Mouse (Mus musculus) embryonic facial prominence, embryonic 12.5 days (tissue): ENCODE measurements at regions not wholly inside any gene's neighbourhood (a gene's known extent, or its start where the extent isn't known, plus 50 kb on each side); places are given as distances from the start of the nearest gene placed in this dataset.

ENCODE experiments used
- ATAC-seq: fragments of 200-750 bp; cut with Nextera tagmentation; 2 replicates; pipeline ENCODE4 v1.8.0; 2017; ENCODE audit not compliant: insufficient number of reproducible peaks, insufficient read depth, low FRiP score, low TSS enrichment
- H3K27ac ChIP-seq: fragments of 300-500 bp; sonication (generic); 2 replicates; pipeline ENCODE4 v1.5.1; 2016; ENCODE audit warnings: mild to moderate bottlenecking
- H3K27me3 ChIP-seq: fragments of 300-500 bp; sonication (generic); 2 replicates; pipeline ENCODE4 v1.6.1; 2016; ENCODE audit warnings: mild to moderate bottlenecking, moderate library complexity
- H3K36me3 ChIP-seq: fragments of 300-500 bp; sonication (generic); 2 replicates; pipeline ENCODE4 v1.6.1; 2016; ENCODE audit warnings: mild to moderate bottlenecking
- H3K4me1 ChIP-seq: fragments of 300-500 bp; sonication (generic); 2 replicates; pipeline ENCODE4 v1.6.1; 2016
- H3K4me2 ChIP-seq: fragments of 300-500 bp; sonication (generic); replicated peaks from 2 replicates; pipeline ENCODE4 v1.6.1; 2016; ENCODE audit warnings: mild to moderate bottlenecking, moderate library complexity
- H3K4me3 ChIP-seq: fragments of 300-500 bp; sonication (generic); 2 replicates; pipeline ENCODE4 v1.5.1; 2016; ENCODE audit warnings: mild to moderate bottlenecking
- H3K9ac ChIP-seq: fragments of 300-500 bp; sonication (generic); 2 replicates; pipeline ENCODE4 v1.6.1; 2016; ENCODE audit warnings: mild to moderate bottlenecking, moderate library complexity
- H3K9me3 ChIP-seq: fragments of 300-500 bp; sonication (generic); 2 replicates; pipeline ENCODE4 v1.6.1; 2016; ENCODE audit warnings: mild to moderate bottlenecking, moderate library complexity
- WGBS: fragments of 180-500 bp; shearing (Covaris S2); methylation state at CpG from one replicate; pipeline ENCODE4 v1.1.7; 2016; 5-methylcytosine and 5-hydroxymethylcytosine counted together

- peaks cover 14% of the 10 kb centered on the region; the same call in 1 of the 2 replicates for H3K4me1 ChIP-seq
- no peaks in the 10 kb centered on the region for H3K36me3 ChIP-seq
- H3K4me2 ChIP-seq = no peak overlapping the region
- no peaks in the 10 kb centered on the region for H3K27me3 ChIP-seq
- H3K4me3 ChIP-seq = no peak overlapping the region
- no peak overlapping the region for H3K9ac ChIP-seq
- no peak for ATAC-seq
- H3K9me3 ChIP-seq = no peaks in the 10 kb centered on the region
- WGBS = 58% methylated on average over 8 of the region's 10 CpGs
- H3K27ac ChIP-seq = no peak overlapping the region
Observed at GRCm38 (mm10) chr8:25389947-25390346, 565.8 kb upstream of the Adam5 start.

DNA sequence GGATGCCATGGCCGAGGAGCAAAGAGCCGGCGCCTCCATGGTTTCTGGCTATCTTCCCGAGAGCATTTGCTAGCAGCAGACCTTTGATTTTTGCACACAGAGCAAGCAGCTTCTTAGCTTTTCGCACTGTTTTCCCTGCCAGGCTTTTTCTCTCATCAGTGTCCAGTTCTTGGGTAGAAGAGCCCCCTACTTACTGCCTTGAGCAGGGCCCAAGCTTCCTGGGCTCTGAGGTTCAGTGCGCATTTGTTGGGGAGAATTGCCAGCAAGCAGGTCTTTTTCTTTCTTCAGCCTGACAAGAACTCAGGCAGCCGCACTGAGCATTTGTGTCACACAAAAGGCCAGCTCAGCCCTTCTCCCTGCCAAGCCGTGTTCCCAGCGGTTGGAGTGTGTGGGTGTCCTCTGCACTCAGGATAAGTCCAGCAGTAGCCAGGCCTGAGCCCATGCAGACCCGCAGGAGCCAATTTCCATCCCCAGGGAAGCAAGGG, 565.2 kb upstream of the Adam5 start:
- Histone ChIP-seq H3K36me3 (no peaks in the 10 kb centered on the region), H3K9ac (no peak overlapping the region), H3K4me1 (peaks cover 14% of the 10 kb centered on the region; the same call in 1 of the 2 replicates), H3K9me3 (no peaks in the 10 kb centered on the region), H3K27ac (no peak overlapping the region), H3K4me2 (no peak overlapping the region), H3K27me3 (no peaks in the 10 kb centered on the region), H3K4me3 (no peak overlapping the region)
- ATAC-seq = no peak
- WGBS = 54% methylated on average over 10 of the region's 10 CpGs

GRCm38 (mm10) chr8:25388811-25389210, 564.6 kb upstream of the Adam5 start:
- WGBS = 74% methylated on average over 9 of the region's 9 CpGs
- H3K4me3 ChIP-seq = no peak overlapping the region
- ATAC-seq = no peak
- H3K9me3 ChIP-seq = no peaks in the 10 kb centered on the region
- peaks cover 14% of the 10 kb centered on the region; the same call in 1 of the 2 replicates for H3K4me1 ChIP-seq
- no peak overlapping the region for H3K9ac ChIP-seq
- H3K36me3 ChIP-seq = no peaks in the 10 kb centered on the region
- H3K27ac ChIP-seq = no peak overlapping the region
- H3K27me3 ChIP-seq = no peaks in the 10 kb centered on the region
- H3K4me2 ChIP-seq = no peak overlapping the region

GRCm38 (mm10) chr8:25385186-25385585, 561.0 kb upstream of the Adam5 start:
- H3K4me1 ChIP-seq = 0 out of 2 replicates have a peak, but pooled peaks cover 7% of the 10 kb centered on the region
- no peak overlapping the region for H3K4me2 ChIP-seq
- H3K36me3 ChIP-seq = no peaks in the 10 kb centered on the region
- no peak overlapping the region for H3K9ac ChIP-seq
- ATAC-seq = no peak
- H3K27me3 ChIP-seq = no peaks in the 10 kb centered on the region
- H3K9me3 ChIP-seq = no peaks in the 10 kb centered on the region
- no peak overlapping the region for H3K4me3 ChIP-seq
- WGBS = 79% methylated on average over 5 of the region's 5 CpGs
- H3K27ac ChIP-seq = no peak overlapping the region

DNA sequence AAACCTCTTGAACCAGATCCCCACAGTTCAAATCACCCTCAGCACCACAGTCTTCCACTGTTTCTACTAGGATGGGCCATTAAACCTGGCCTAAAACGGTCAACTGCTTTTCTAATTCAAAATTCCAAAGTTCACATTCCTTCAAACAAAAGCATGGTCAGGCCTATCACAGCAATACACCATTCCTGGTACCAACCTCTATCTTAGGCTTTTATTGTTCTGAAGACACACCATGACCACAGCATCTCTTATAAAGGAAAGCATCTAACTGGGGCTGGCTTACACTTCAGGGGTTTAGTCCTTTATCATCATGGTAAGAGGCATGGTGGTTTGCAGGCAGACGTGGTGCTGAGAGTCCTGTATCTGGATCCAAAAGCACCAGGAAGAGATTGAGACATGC, 560.4 kb upstream of the Adam5 start:
- 86% methylated on average over 2 of the region's 2 CpGs for WGBS
- no peak overlapping the region for H3K4me2 ChIP-seq
- H3K9me3 ChIP-seq = no peaks in the 10 kb centered on the region
- no peaks in the 10 kb centered on the region for H3K27me3 ChIP-seq
- no peak for ATAC-seq
- H3K27ac ChIP-seq = no peak overlapping the region
- H3K4me3 ChIP-seq = no peak overlapping the region
- H3K4me1 ChIP-seq = 0 out of 2 replicates have a peak, but pooled peaks cover 5% of the 10 kb centered on the region
- no peaks in the 10 kb centered on the region for H3K36me3 ChIP-seq
- H3K9ac ChIP-seq = no peak overlapping the region

DNA sequence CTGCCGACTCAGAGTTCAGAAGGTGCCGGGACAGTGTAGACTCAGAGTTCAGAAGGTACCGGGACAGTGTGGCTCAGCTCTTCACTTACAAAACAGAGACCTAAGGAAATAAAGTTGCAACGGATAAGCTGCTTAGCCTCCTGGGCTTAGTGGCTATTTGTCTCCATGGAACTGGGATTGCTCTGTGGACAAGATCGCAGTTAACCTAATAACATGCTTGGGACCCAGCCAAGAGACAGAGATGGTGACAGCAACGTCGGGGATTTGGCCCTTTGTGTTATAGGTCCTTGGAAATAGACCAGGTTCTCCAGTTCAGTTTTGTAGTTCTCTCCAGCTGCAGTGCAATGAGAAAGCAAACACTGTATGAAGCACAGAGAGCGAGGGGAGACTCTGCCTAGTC, 549.1 kb upstream of the Adam5 start:
- Histone ChIP-seq H3K4me3 (no peak overlapping the region), H3K27me3 (peaks cover 2% of the 10 kb centered on the region; the same call in 1 of the 2 replicates), H3K27ac (no peak overlapping the region), H3K4me2 (no peak overlapping the region), H3K9ac (no peak overlapping the region), H3K36me3 (no peaks in the 10 kb centered on the region), H3K4me1 (peaks cover 11% of the 10 kb centered on the region), H3K9me3 (no peaks in the 10 kb centered on the region)
- 76% methylated on average over 8 of the region's 8 CpGs for WGBS
- no peak for ATAC-seq

- H3K27ac ChIP-seq = no peak overlapping the region
- no peak overlapping the region for H3K4me3 ChIP-seq
- H3K27me3 ChIP-seq = peaks cover 4% of the 10 kb centered on the region; the same call in 1 of the 2 replicates
- peaks cover 19% of the 10 kb centered on the region for H3K4me1 ChIP-seq
- no peak overlapping the region for H3K4me2 ChIP-seq
- H3K9ac ChIP-seq = no peak overlapping the region
- ATAC-seq = no peak
- H3K36me3 ChIP-seq = no peaks in the 10 kb centered on the region
- no peaks in the 10 kb centered on the region for H3K9me3 ChIP-seq
- 42% methylated on average over 11 of the region's 11 CpGs for WGBS
Observed at GRCm38 (mm10) chr8:25370947-25371346, 546.8 kb upstream of the Adam5 start.

DNA sequence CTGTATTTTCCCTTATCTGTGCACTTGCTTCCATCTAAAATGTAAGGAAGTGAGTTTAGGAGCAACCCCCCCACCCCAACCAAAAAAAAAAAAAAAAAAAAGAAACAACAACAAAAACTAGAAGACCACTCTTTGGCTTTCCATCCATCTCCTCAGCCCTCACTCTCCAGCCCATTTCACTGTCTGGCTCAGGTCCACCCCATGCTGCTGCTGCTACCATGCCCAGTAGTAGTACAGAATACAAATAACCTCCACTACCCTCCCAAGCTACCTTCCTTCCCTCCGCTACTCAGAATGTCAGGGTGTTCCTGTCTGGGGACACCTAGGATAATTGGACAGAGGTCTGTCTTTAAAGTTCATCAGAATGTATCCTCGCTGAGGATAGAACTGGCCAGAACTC, 545.2 kb upstream of the Adam5 start:
- 79% methylated on average over 2 of the region's 2 CpGs for WGBS

GRCm38 (mm10) chr8:25368561-25369091, 544.5 kb upstream of the Adam5 start:
- H3K4me3 ChIP-seq = no peak overlapping the region
- WGBS = 4% methylated on average over 11 of the region's 11 CpGs
- 0 out of 2 replicates have a peak, but pooled peaks have one; percentile 58 for ATAC-seq

More for the DNA sequence above, 545.2 kb upstream of the Adam5 start:
- peaks cover 4% of the 10 kb centered on the region; the same call in 1 of the 2 replicates for H3K27me3 ChIP-seq
- no peak overlapping the region for H3K4me3 ChIP-seq
- H3K9ac ChIP-seq = no peak overlapping the region
- no peak overlapping the region for H3K4me2 ChIP-seq
- no peaks in the 10 kb centered on the region for H3K36me3 ChIP-seq
- H3K27ac ChIP-seq = peak overlapping the region; percentile 64
- ATAC-seq = no peak
- peaks cover 19% of the 10 kb centered on the region for H3K4me1 ChIP-seq
- no peaks in the 10 kb centered on the region for H3K9me3 ChIP-seq

DNA sequence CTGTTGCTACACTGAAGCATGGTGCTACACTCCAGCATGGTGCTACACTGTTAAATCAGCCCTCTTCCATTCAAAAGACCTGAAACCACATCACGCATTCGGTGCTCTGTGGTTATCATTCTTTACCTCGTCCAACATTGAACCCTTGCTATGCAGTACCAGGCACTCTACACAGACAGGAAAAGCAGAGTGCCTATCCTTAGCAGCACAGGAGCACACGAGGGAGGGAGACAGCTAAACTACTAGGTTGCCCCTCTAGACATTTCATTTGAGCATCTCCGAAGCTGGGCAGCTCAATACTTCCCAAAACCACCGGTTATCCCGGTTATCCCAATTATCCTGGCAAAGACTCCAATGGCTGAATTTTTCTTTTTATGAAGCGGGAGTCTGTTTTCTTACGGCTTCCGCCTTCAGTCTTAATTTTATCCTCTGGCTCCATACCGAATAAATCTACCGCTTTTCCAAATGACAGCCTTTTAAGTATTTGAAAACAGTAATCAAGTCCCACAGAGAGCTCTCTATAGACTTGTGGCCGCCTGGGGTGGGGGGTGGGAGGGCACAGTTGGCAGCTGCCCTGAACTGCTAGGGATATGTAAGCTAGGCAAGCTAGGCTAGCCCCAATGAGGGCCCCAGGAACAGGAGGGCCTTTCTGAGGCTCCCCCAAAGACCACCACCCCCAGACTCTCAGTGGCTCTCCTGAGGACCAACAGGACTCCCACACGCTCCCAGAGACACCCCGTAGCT, 543.8 kb upstream of the Adam5 start:
- Histone ChIP-seq H3K4me3 (no peak overlapping the region), H3K36me3 (no peaks in the 10 kb centered on the region), H3K27ac (peak overlapping the region; percentile 92), H3K27me3 (peaks cover 4% of the 10 kb centered on the region; the same call in 1 of the 2 replicates), H3K9ac (peak overlapping the region; percentile 29; the same call in 1 of the 2 replicates), H3K9me3 (no peaks in the 10 kb centered on the region), H3K4me1 (peaks cover 19% of the 10 kb centered on the region), H3K4me2 (peak overlapping the region; percentile 38)
- 25% methylated on average over 15 of the region's 15 CpGs for WGBS
- ATAC-seq = no peak

More at GRCm38 (mm10) chr8:25368561-25369091, 544.5 kb upstream of the Adam5 start:
- peaks cover 19% of the 10 kb centered on the region for H3K4me1 ChIP-seq
- H3K36me3 ChIP-seq = no peaks in the 10 kb centered on the region
- H3K4me2 ChIP-seq = peak overlapping the region; percentile 38
- peak overlapping the region; percentile 92 for H3K27ac ChIP-seq
- no peaks in the 10 kb centered on the region for H3K9me3 ChIP-seq
- peak overlapping the region; percentile 29; the same call in 1 of the 2 replicates for H3K9ac ChIP-seq
- H3K27me3 ChIP-seq = peaks cover 4% of the 10 kb centered on the region; the same call in 1 of the 2 replicates

DNA sequence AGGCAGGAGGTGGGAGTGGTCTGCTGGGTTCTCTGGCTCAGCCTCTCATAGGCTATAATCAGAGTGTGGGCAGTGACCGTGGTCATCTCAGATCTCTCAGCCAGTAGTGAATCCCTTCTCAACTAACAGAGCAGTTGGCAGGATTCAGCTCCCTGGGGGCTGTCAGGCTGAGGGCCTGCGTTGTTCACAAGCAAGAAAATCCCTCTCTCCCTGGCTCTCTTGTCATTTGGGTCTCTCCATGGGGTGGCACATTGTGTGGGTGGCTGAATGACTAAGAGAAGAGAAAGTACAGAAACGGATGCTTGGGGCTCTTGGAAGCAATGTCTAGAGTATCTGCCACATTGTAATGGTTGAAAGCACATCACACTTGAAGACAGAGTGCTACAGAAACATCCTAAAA, 542.0 kb upstream of the Adam5 start:
- WGBS = 27% methylated on average over 3 of the region's 3 CpGs

DNA sequence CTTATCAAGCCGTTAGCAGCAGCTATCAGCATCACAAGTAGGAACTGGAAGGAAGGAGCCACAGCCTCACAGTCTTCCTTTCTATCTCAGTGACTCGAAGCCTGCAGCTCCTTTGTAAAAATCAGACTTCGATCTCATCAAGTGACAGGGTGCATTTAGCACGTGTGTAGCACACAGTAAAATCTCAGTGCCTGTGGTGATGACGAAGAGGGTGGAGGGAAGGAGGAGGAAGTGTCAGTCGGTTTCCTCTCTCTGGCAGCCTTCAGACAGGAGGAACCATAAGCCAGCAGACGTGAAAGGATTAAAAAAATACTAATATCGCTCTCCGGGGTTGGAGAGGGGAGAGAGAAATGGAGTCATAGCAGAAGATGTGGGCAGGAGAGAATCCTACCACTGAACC, 538.5 kb upstream of the Adam5 start:
- H3K36me3 ChIP-seq = no peaks in the 10 kb centered on the region
- WGBS = 64% methylated on average over 9 of the region's 9 CpGs

More for the DNA sequence above, 542.0 kb upstream of the Adam5 start:
- H3K4me3 ChIP-seq = no peak overlapping the region
- H3K27me3 ChIP-seq = peaks cover 4% of the 10 kb centered on the region; the same call in 1 of the 2 replicates
- H3K9me3 ChIP-seq = no peaks in the 10 kb centered on the region
- H3K36me3 ChIP-seq = no peaks in the 10 kb centered on the region
- no peak overlapping the region for H3K27ac ChIP-seq
- peaks cover 19% of the 10 kb centered on the region for H3K4me1 ChIP-seq
- ATAC-seq = no peak
- no peak overlapping the region for H3K4me2 ChIP-seq
- H3K9ac ChIP-seq = no peak overlapping the region

More for the DNA sequence above, 538.5 kb upstream of the Adam5 start:
- no peak for ATAC-seq
- Histone ChIP-seq H3K4me3 (no peak overlapping the region), H3K27me3 (no peaks in the 10 kb centered on the region), H3K4me1 (0 out of 2 replicates have a peak, but pooled peaks cover 2% of the 10 kb centered on the region), H3K4me2 (no peak overlapping the region), H3K27ac (no peak overlapping the region), H3K9ac (no peak overlapping the region), H3K9me3 (no peaks in the 10 kb centered on the region)
